Mouse (Mus musculus) testis, adult 2 months (tissue): ENCODE measurements around the gene Cmpk1. TPM values are rescaled to one million over a fixed set of nuclear protein-coding genes. Genes with fewer than 3 reads are reported as not detected.

Source experiments
- H3K27ac ChIP-seq: fragments of 200-500 bp; 2 replicates; pipeline ENCODE4 v1.5.1; 2012; ENCODE audit warnings: low read depth, low read length; ENCODE audit not compliant: control insufficient read depth, insufficient read depth
- H3K27me3 ChIP-seq: fragments of 200-500 bp; 2 replicates; pipeline ENCODE4 v1.6.1; 2012; ENCODE audit warnings: mild to moderate bottlenecking, low read length, moderate library complexity; ENCODE audit not compliant: control insufficient read depth, insufficient read depth
- H3K36me3 ChIP-seq: fragments of 200-500 bp; 2 replicates; pipeline ENCODE4 v1.6.1; 2012; ENCODE audit warnings: mild to moderate bottlenecking, low read length; ENCODE audit not compliant: control insufficient read depth, insufficient read depth
- H3K4me1 ChIP-seq: fragments of 200-500 bp; 2 replicates; pipeline ENCODE4 v1.6.1; 2012; ENCODE audit warnings: low read length; ENCODE audit not compliant: control insufficient read depth, insufficient read depth
- H3K4me3 ChIP-seq: fragments of 200-500 bp; 2 replicates; pipeline ENCODE4 v1.5.1; 2012; ENCODE audit warnings: low read depth, mild to moderate bottlenecking, low read length, moderate library complexity, mixed read lengths; ENCODE audit not compliant: control insufficient read depth
- CTCF ChIP-seq: fragments of 200-500 bp; IDR thresholded peaks from 2 replicates; pipeline ENCODE4 v1.5.1; 2012; ENCODE audit warnings: low read depth, mild to moderate bottlenecking, inconsistent platforms, low read length, moderate library complexity; ENCODE audit not compliant: control insufficient read depth, insufficient read depth, insufficient replicate concordance
- POLR2A ChIP-seq: fragments of 200-500 bp; IDR thresholded peaks from 2 replicates; pipeline ENCODE4 v1.6.1; 2012; ENCODE audit warnings: low read depth, mild to moderate bottlenecking, inconsistent platforms, low read length, moderate library complexity; ENCODE audit not compliant: control insufficient read depth
- polyA plus RNA-seq: library from polyadenylated mRNA; depleted of rRNA; stranded (reverse); fragments of >200 nt; gene quantifications from 2 replicates; pipeline ENCODE4 v1.2.3, GENCODE M21; 2012; rRNA removed

Gene Cmpk1
- polyA plus RNA-seq, 1 experiment, result 2.8 TPM

DNA sequence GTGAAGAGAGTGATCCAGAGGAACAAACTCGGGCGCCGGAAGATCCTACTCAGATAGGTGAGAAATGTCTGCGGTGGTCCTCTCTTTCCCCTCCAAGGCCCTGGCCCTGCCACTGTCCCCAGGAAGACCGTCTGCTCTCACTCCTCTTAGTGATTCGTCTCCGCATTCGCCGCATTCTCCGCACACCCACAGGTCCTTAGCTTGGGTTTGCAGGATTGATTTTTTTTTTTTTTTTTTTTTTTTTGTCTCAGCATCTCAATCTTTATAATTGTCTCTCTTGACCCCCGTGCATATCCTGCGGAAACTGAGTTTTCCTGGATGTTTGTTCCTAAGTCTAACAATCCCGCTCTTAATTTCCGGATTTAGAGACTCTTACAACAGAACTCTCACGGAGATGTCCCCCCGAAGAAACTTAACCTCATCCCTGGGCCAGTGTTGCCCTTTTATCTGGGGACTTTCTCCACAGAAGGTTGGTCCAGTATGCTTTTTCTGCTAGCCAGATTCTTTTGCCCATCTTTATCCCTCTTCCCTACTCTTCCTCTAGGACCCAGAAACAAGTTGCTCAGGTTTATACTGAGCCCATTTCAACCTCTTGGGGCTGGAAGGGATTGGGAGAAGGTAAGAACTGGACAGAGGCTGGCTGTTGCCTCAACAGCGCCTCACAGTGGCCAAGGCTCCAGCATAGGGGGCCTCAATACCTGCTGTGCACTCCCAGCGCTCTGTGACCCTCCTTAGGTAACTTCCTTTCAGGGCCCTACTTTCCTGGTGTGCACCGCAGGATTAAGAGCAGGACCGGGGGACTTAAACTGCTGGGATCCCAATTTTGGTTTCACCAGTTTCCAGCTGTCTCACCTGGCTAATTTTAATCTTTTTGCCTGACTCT is 77.2 kb downstream of the Cmpk1 start:
- peaks cover 22% of the 10 kb centered on the region for H3K4me1 ChIP-seq
- H3K36me3 ChIP-seq, result no peaks in the 10 kb centered on the region
- TF ChIP-seq CTCF, result peak; percentile 61; the same call in 1 of the 2 replicates
- TF ChIP-seq POLR2A, result no peak
- H3K27me3 ChIP-seq, result peaks cover 8% of the 10 kb centered on the region
- no peak overlapping the region for H3K27ac ChIP-seq
- H3K4me3 ChIP-seq, result peak overlapping the region; percentile 82; the same call in 1 of the 2 replicates

Other genes starting within 250 kb of the Cmpk1 start
- not detected in 2 replicates for gene Gm12830, start 165.5 kb downstream of the Cmpk1 start, polyA plus RNA-seq
- gene Foxd2, start 78.4 kb downstream of the Cmpk1 start, polyA plus RNA-seq, result 0.22 and 0.37 TPM in 2 replicates
- 0.95 and 1.3 TPM in 2 replicates for gene Foxe3, start 61.2 kb downstream of the Cmpk1 start, polyA plus RNA-seq
- 8.5 and 10.2 TPM in 2 replicates for gene Stil, start 12.9 kb upstream of the Cmpk1 start, polyA plus RNA-seq
- gene Tal1, start 69.2 kb upstream of the Cmpk1 start, polyA plus RNA-seq, result 0.90 and 1.3 TPM in 2 replicates
- gene Pdzk1ip1, start 101.5 kb upstream of the Cmpk1 start, polyA plus RNA-seq, result 336 and 353 TPM in 2 replicates
- gene Cyp4x1, start 147.0 kb upstream of the Cmpk1 start, polyA plus RNA-seq, result 0.06 TPM in 1 of 2 replicates, not detected in the other